ENCODE assay signal across 9 mouse cellular contexts in genomic region chr14:32028681-32029091, GRCm38 (mm10). TPM values are rescaled to one million over a fixed set of nuclear protein-coding genes. Genes with fewer than 3 reads are reported as not detected.
DNase-seq lines count a peak whose midpoint lies in the region; ATAC-seq lines count a peak whose summit lies in the region.
"Had no signal": no experiment of that assay in that cellular context is flagged by ENCODE, and none has a peak within 500 bp of the region (broad histone marks: within the 10 kb centered on the region; RNA-seq: fewer than 3 reads in every experiment).

TSS of gene Galnt15 (plus strand) at chr14:32028989.

- ATAC-seq in kidney, embryonic 16.5 days (ENCODE audit: low FRiP score, low TSS enrichment): no peak
- ATAC-seq in neural tube, embryonic 11.5 days (ENCODE audit: insufficient read depth, low FRiP score, low TSS enrichment): no peak

- H3K4me1 ChIP-seq in kidney, embryonic 16.5 days (ENCODE audit: insufficient read depth, low read length): peaks cover 9% of the 10 kb centered on the region; the same call in 1 of the 2 replicates
- peaks cover 3% of the 10 kb centered on the region; the same call in 1 of the 2 replicates for H3K4me1 ChIP-seq in neural tube, embryonic 11.5 days (ENCODE audit: control insufficient read depth, insufficient read depth, low read length)

- H3K9ac ChIP-seq in kidney, embryonic 16.5 days (replicated peaks; ENCODE audit: low read length): no peak within 1 kb of the TSS
- H3K9ac ChIP-seq in neural tube, embryonic 11.5 days (ENCODE audit: low read length): no peak within 1 kb of the TSS

- DNase-seq in urinary bladder, adult 2 months (ENCODE audit: low spot score): no peak
- DNase-seq in urinary bladder, postnatal 4 days (ENCODE audit: low spot score in 2 of 2): no peak
- DNase-seq in embryo, embryonic 10.5 days (ENCODE audit: low spot score): peak; percentile 30
- peak; percentile 78 for DNase-seq in heart, adult 8-10 months (ENCODE audit: low spot score)
- DNase-seq in neural tube, embryonic 11.5 days (ENCODE audit: low spot score): peak; percentile 35
- no peak for DNase-seq in thymus, adult 18-20 months
- no peak for DNase-seq in frontal cortex, adult 2 months (ENCODE audit: extremely low spot score in 1 of 2, low spot score in 1 of 2)

- H3K36me3 ChIP-seq in kidney, embryonic 16.5 days (ENCODE audit: insufficient read depth, low read length): no peaks in the 10 kb centered on the region
- H3K36me3 ChIP-seq in neural tube, embryonic 11.5 days (ENCODE audit: control insufficient read depth, insufficient read depth, low read length): no peaks in the 10 kb centered on the region

- H3K27me3 ChIP-seq in kidney, embryonic 16.5 days (ENCODE audit: insufficient read depth, low read length): 0 out of 2 replicates have a peak, but pooled peaks cover 4% of the 10 kb centered on the region
- H3K27me3 ChIP-seq in neural tube, embryonic 11.5 days (ENCODE audit: control insufficient read depth, insufficient read depth, low read length): no peaks in the 10 kb centered on the region

- H3K4me2 ChIP-seq in kidney, embryonic 16.5 days (replicated peaks; ENCODE audit: low read depth, low read length): peak within 1 kb of the TSS; percentile 30
- H3K4me2 ChIP-seq in neural tube, embryonic 11.5 days (ENCODE audit: low read depth): no peak within 1 kb of the TSS

- H3K27ac ChIP-seq in kidney, embryonic 16.5 days (ENCODE audit: low read length): no peak within 1 kb of the TSS
- no peak within 1 kb of the TSS for H3K27ac ChIP-seq in neural tube, embryonic 11.5 days (ENCODE audit: low read depth, low read length)
- H3K27ac ChIP-seq: macrophage had no signal

- WGBS in kidney, embryonic 16.5 days: 12% methylated on average over 9 of the region's 9 CpGs
- WGBS in neural tube, embryonic 11.5 days: 20% methylated on average over 9 of the region's 9 CpGs

- H3K4me3 ChIP-seq in kidney, embryonic 16.5 days (ENCODE audit: low read length): no peak within 1 kb of the TSS
- no peak within 1 kb of the TSS for H3K4me3 ChIP-seq in neural tube, embryonic 11.5 days (ENCODE audit: low read depth, low read length)

- H3K9me3 ChIP-seq in kidney, embryonic 16.5 days (ENCODE audit: low read length): no peaks in the 10 kb centered on the region
- H3K9me3 ChIP-seq in neural tube, embryonic 11.5 days (ENCODE audit: control insufficient read depth, low read length): no peaks in the 10 kb centered on the region

RNA-seq across cellular contexts. Expression of gene Galnt15, which starts in this region (rescaled TPM):
- polyA plus RNA-seq in urinary bladder, adult 2 months (2012; rRNA removed): 14.0 and 20.8 TPM in 2 replicates
- 10 to 100 TPM; 13.9 to 22.2 (median 18.3) TPM for total RNA-seq in heart, adult 8-10 months (2022)
- 0.61 and 0.66 TPM in 2 replicates for polyA plus RNA-seq in kidney, embryonic 16.5 days (2015; fragmentation: Nextera tagmentation; extraction: Ambion mirVana)
- 0.11 TPM in 1 of 2 replicates, not detected in the other for polyA plus RNA-seq in neural tube, embryonic 11.5 days (2014; fragmentation: Nextera tagmentation; extraction: Ambion mirVana)
- polyA plus RNA-seq in frontal cortex, adult 2 months (2012; rRNA removed): 1.3 and 1.5 TPM in 2 replicates
- polyA plus RNA-seq: macrophage had no signal

Comparison
In these comparisons a context has a peak if more than half of its experiments do, and no peak if none do; other contexts are left out.
1. Peak in DNase-seq in neural tube, embryonic 11.5 days; RNA of the gene not detected or under 1 TPM.
2. DNase-seq: peak in embryo, embryonic 10.5 days (single experiment) and heart, adult 8-10 months (single experiment); none in urinary bladder, adult 2 months (single experiment), urinary bladder, postnatal 4 days (0 of 2), thymus, adult 18-20 months (0 of 2) and frontal cortex, adult 2 months (0 of 2).